Mouse (Mus musculus) layer of hippocampus, adult 9-10 months (tissue): ENCODE data around the gene Nde1.
"Not testable (repeated sequence)": the region's sequence is repeated elsewhere in the genome, so short reads cannot be mapped to it uniquely, and the experiment has no call there.

ENCODE experiments used
- DNase-seq: peaks from one replicate; pipeline ENCODE4 v3.0.0; 2022; ENCODE audit warnings: low spot score

Nde1 gene

DNA sequence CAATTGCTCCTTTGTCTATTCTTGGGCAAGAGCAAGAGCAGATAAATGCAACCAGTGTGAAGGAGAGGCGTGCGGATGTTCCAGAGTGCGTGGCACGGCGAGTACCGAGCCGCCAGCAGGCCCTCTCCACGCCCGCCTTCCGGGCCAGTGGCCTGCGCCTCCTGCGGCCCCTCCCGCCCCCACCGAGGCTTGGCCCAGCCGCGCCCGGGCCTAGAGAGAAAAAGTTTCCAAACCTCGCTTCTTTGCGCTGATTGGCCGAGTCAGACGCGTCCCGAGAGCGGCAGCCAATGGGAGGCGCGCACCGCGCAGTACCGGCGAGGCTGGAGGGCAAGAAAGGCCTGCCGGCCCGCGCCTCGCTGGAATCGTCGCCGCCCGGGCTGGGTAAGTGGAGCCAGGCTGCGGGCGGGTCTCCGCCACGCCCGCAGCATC, at the start of gene Nde1, which contains the start of gene Marf1:
Gene Nde1 (plus strand): TSS at position 288 of the 429 bp plus-strand sequence.
Gene Marf1 (minus strand): TSS at position 364 of the 429 bp plus-strand sequence.
- peak; percentile 16 for DNase-seq

DNA sequence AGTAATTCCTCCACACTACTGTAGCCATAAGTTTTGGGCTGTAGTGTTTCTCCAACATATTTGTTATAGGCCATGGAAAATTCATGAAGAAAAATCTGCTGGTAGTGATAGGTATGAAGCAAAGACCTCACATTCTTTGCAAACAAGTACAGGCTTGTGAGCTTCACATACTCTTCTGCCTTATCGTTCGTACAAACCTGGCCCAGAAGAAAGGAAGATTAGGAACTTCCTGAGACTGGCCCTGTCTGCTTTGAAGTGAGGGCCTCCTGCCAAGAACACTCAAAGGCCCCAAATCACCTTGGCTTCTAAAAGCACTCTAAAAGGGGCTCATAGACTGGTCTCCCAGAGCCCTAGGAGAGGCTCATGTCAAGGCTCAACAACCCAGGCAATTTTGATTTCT, 45.8 kb upstream of the Nde1 start:
- DNase-seq = no peak

DNA sequence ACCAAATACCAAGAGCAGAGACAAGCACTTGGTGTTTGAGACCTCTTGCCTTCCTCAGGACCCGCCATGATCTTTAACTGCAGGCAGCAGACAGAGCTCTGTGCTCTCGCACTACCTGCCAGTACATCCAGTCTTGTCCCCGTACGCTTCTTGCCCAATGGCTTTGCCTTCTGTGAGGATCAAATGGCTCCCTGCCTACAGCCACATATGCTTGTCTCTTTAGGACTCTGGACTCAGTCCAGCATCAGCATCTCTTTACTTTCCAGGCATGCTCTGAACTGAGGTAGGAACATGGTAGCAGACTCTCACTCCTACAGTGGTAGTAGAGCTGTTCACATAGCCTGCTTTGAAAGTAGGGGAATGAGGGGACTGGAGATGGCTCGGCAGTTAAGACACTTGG, 42.1 kb upstream of the Nde1 start:
- no peak for DNase-seq

DNA sequence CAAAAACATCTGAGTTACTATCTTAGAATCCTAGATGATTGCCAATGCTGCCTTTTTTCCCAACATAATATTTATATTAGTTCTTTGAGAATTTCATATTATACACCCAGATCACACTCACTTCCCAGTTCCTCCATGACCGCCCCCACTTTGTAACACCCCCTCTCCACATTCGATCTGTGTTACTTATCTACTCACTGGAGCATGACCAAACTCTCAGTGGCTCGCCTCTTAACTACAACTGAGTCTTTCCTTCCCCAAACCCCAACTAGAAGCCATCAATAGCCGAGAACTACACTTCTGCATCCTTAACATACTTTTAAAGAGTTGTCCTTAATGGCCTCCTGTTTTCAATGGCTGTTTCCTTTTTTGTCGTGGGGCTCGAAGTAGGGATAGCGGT, 41.5 kb upstream of the Nde1 start:
- no peak for DNase-seq

DNA sequence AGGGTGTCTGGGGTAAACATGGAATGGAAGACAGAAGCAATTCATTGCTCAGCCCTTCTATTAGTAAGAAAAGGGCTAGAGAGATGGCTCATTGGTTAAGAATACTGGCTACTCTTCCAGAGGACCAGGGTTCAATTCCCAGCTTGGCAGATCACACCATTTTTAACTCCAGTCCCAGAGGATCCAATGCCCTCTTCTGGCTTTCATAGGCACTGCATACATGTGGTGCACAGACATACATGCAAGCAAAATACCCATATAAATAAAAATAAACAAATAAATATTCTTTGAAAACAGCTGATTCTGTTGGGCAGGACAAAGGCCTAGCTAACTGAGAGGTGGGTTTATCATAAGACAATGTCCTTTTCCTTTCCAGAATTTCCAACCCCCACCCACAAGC, 40.5 kb upstream of the Nde1 start:
- no peak for DNase-seq

DNA sequence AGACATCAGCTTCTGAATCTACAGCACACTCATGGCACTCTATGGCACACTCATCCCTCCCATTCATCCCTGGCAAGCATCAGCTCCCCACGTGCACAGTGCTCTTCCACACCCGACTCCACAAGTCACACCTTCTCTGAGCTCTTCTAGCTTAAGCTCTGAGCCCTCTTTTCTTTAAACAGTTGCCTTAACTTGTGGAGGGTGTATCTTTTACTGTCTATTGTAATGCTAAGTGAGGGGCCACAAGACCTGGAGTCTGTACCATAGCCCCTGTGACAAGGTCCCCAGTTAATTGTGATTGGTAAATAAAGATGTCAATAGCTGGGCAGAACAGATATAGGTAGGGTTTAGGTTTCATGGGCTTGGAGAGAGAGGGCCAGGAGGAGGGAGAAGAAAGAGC, 39.2 kb upstream of the Nde1 start:
- no peak for DNase-seq

DNA sequence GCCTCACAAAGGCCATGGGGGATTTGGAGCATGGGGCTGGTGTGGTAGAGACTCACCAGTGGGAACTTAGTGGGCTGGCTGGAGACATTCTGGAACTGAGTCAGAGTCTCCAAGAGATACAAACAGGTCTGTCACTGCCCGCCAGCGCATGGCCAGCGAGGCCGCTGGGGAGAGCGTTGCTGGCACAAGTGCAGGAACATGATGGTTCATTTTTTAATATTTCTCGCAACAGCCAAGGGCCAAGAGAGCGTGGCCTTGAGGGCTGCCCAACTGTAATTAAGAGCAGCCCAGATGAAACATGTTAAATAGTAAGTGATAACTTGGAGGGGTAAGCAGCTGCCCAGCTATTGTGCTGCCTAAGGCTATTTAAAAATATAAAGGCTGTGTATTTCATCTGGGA, 38.4 kb upstream of the Nde1 start:
- DNase-seq = no peak

DNA sequence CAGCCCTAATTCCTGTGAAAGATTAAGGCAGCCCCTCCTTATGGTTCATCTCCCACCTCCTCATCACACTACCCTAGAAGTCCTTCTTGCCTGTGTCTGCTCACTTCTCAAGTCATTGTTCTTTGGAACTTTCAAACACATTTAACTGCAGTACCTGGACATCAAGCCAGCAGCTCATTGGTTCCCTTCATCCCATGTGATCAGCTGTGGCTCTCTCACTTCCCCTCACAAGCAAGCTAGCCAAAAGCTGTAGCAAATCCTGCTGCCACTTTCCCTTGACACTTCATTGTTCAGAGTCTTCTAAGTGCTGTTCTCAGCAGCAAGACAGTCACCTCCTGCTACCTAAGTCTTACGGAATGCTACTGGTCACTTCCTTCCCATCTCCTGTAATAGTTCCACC, 37.8 kb upstream of the Nde1 start:
- no peak for DNase-seq

DNA sequence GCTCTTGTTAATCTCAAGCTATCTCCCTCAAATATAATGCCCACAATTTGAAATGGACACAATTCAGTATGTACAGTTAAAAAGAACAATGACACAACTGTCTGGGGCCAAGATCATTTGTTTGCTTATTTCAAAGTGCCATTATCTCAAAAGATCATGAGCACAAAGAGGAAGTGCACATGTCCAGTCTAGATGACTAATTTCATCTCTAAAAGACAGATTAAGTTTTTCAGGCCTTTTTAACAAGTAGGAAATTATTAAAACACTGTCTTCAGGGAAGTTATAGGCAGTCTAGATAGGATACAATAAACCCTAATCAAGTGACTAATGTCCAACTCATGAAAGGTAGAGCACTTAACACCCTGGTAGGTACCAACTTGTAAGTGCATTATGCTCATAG, 34.1 kb upstream of the Nde1 start:
- no peak for DNase-seq

DNA sequence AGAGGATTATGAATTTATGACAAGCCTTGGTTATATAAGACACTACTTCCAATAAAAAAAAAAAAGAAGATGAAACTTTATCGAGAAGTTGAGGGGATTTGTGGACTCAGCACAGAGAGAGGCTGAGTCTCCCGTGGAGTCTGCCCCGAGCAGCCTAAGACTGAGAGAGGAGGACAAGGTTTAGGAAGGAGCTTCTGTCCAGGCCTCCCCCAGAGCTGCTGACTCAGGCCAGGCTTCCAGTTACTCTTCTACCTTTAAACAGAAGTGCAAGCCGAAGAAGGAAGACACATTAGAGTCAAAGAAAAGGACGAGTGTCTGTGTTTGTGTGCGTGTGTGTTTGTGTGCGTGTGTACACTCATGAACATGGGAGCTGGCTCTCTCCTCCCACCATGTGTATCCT, 32.3 kb upstream of the Nde1 start:
- no peak for DNase-seq

DNA sequence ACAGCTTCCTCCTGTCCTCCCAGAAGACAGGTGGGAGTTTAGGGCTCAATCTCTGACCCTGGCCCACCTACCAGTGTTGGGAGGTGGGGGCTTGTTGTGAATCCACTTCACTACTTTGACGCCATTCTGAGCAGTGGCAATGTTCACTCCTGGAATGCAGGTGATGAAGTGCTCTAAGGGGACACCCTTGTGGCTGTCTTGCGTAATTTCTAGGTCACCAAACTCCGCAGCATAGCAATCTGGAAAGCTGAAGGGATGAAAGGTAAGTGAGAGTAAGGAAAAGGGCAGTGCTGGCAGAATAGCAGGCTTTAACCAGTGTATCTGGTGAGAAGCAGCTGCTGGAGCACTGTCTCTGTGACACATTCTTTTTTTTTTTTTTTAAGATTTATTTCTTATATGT, 31.7 kb upstream of the Nde1 start:
- DNase-seq = no peak

DNA sequence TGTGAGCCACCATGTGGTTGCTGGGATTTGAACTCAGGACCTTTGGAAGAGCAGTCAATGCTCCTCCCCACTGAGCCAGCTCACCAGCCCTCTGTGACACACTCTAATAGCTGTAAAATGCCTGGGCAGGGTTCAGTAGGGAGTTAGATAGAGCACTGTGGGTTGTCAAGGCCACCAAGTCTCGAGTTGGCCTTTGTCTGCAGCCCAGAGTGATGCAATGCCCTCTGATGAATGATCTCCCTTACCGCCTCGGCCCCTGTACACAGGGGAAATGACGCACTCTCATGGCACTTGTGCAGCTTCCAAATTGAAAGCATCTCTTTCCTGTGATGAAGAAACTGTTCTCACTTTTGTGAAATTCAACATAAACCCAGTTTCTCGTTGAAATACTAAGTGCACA, 31.2 kb upstream of the Nde1 start:
- no peak for DNase-seq

DNA sequence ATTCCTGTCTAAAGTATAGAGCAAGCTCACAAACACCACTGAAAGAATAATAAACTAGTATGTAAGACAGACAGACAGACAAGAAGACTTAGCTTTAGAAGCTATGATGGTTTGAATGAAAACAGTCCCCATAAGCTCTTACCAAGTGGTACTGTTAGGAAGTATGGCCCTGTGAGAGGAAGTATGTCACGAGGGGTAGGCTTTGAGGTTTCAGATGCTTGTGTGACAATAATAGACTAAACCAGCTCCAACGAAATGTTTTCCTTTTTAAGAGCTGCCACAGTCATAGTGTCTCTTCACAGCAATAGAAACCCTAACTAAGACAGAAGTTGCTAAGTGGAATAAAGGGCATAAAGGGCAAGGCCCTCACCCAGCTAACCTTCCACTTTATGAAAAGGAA, 28.1 kb upstream of the Nde1 start:
- no peak for DNase-seq

DNA sequence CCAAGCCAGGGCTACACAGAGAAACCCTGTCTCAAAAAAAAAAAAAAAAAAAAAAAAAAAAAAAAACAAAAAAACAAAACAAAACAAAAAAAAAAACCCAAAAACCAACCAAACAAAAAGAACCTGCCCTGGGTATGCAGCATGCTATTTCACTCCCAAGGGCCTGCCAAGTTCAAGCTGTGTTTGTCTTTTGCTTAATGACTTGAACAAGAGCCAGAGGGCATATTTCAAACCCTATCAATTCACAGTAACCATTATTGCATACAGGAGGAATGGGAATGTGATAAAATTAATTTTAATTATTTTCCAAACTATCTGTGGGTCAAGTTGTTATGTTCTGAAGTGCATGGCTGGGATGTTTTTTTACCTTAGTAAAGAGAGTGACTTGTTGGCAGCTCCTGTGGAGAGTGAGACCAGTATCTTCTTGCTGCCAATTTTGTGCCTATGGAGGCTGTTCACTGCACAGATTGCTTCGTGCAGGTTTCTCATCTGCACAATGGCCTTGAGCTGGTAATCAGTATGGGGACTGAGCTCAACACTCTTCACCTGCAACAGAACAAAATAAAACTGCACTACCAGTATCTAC, 25.0 kb upstream of the Nde1 start:
- DNase-seq = no peak

DNA sequence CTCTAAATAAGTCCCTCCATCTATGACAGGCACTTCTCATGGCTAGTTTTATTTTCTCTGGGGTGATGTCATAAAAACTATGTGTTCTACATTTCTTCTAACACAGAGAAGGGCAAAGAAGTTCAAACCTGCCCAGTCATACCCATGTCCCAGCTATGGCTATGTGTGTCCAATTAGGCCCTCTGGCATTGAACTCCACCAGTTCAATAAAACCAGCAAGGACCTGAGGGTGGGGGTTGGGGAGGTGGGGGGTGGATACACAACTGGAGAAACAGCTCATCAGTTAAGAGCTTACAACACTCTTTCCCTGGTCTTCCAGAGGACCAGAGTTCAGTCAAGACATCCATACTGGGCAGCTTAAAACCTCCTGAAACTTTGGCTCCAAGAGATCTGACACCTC, 24.0 kb upstream of the Nde1 start:
- no peak for DNase-seq

DNA sequence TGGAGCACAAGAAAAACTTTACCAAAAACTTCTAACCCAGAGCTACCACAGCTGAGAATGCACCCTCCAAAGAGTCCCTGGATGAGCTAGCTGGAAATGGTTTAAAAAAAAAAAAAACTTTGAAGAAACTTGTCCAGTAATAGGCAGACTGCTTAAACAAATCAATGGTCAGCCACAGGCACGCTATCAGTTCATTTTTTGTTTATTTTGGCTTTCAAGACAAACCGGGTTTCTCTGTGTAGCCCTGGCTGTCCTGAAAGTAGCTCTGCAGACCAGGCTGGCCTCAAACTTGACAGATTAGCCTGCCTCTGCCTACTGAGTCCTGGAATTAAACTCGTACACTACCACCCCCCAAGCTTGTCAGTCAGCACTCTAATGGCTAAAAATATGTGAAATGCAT, 19.8 kb upstream of the Nde1 start:
- DNase-seq = no peak

DNA sequence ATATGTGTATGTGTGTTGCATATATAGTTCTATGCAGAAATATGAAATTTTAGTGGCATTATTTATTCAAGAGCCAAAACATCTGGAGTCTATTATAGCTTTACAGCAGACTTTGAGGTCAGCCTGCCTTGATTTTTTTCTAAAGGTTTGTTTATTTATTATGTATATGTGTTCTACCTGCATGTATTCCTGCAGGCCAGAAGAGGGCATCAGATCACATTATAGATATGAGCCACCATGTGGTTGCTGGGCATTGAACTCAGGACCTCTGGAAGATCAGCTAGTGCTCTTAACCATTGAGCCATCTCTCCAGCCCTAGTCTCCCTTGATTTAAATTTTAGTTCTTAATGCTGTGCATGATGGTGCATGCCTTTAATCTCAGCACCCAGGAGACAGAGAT, 15.4 kb upstream of the Nde1 start:
- no peak for DNase-seq

DNA sequence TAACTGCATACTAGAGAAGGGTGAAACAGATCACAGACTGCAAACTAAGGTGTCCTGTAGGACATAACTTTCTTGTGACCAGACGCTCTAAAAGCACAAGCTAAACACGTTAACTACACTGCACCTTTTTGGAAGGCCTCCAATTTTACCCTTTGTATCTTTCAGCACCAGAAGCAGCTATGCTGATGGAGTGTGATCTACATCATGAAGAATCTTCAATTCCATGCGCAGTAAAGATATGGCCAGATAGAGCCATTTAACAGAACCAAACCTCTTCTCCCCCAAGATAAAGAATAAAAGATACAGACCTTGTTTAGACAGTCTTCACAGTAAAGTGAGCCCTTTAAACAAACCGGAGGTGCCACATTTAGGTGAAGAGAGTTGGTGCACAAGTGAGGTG, 11.4 kb upstream of the Nde1 start:
- DNase-seq = no peak

DNA sequence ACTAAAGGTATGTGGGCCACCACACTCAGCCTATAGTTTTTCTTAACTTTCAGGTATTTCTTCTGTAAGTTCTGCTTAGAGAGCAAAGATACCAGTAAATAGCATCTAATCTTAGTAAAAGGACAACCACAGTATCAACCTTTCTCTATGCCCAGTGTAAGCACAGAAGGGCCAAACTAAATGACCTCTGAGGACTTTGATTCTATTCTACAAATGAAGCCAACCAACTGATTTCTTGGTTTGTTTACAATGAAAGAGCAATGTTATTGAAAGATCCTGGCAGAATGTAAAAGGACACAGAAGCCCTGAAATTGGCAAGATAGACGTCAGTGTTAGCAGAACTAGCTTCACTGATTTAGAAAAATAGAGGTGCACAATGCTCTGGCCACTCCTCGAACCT, 7.4 kb upstream of the Nde1 start:
- not testable (repeated sequence) for DNase-seq

DNA sequence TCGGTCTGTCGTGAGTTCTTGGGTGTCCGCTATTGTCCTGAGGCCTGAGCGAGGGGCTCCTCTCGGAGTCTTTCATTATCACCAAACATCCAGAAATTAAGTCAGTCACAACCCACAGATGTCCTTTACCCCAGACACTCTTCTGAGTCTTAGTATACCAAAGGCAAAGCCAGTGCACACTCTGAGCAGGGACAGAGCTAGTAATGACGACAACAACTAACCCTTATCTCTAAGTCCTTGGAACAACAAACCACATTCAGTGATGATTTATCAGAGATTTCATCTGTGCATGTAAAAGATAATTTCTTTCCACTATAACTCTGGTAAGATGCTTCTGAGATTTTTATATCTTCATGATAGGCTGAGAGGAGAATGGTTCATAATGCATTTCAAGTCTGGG, 6.8 kb upstream of the Nde1 start:
- no peak for DNase-seq

DNA sequence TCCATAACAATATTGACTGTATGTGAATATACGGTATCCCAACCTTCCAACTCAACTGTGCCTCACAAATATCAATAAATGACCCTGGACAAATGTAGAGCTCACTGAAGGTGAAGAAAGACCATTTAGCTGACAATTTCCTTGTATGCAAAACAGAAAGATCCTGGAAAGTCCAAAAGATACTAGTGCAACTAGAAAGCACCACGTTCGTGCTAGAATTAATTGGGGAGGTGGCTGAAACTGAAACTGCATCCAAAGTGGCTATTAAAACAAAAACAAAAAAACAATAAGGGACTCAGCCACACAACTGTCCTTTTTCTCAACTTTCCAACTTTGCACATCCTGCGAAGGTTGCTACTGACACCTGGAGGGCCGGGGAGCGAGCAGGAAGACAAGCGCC, 4.5 kb upstream of the Nde1 start:
- DNase-seq = no peak

DNA sequence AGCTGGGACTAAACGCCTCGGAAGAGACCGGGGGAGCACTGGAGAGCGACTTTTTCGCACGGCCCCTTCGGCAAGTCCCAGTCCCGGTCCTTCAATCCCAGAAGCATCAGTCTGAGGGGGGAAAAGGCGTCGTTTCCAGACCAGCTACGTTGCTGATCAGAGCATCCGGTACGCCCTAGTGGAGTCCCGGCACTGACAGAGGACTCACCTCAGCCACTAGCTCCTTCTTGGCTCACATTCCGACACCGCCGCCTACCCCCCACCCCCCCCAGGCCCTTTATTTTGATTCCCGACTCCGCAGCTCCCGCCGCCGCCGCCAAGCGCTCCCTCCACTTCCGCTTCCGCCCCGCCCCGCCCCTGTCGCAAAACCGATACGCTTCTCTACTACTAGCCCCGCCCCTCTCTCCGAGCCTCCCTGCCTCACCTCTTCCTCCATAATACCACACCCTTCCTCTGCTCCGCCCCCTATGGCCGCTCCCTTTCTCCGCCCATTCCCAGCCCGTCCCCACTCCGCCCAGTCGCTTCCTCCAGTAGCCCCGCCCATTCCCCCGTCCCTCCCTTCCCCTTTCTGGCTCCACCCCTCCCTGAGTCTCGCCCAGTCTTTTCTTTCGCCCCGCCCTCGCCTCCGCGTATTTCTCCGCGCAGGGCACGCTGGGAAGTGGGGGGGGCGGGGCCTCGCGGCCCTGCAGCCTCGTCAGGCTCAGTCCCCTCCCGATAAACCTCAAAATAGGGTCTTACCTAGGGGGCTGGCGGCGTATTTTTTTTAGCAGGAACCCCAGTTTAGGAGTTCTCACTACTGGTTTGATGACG, 3.9 kb upstream of the Nde1 start:
- peak; percentile 92 for DNase-seq

DNA sequence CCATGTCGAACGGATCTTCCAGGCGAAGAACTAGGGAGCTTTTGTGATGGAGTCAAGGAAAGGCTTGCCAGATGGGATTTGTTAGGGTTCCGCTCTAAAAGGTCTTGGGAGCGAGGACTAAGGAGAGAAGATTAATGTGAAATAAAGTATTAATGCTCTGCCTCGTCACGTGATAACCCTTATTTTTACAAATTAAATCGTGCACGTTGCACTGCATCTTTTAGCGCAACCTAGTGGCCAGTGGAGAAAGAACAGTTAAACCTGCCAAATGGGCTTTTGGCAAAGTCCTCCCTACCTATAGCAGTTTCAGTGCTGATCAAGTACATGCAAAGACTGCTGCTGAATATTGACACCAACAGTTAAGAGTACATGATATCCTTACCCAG, 3.3 kb upstream of the Nde1 start:
- DNase-seq = peak; percentile 91

DNA sequence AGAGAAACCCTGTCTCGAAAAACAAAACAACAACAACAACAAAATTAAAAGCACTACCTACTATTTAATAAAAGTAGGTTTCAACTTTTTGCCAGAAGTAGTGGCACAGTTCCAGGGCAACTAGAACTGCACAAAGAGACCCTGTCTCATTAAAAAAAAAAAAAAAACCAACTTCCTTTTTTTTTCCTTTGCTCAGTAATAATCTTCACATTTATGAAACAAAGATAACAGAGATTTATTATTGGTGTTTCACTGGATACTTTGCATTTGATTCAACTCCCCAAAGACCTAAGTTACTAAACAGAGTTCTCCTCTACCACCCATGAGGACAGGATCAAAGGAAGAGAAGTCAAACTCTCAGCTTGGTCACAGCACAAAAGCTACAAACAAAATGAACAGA, 2.1 kb upstream of the Nde1 start:
- DNase-seq = no peak
